Mouse (Mus musculus): ENCODE measurements at regions not wholly inside any gene's neighbourhood (a gene's known extent, or its start where the extent isn't known, plus 50 kb on each side); places are given as distances from the start of the nearest gene placed in this dataset.

- Histone ChIP-seq H3K36me3 (ENCODE audit: insufficient read depth, low read length) (no peaks in the 10 kb centered on the region), H3K4me1 (ENCODE audit: insufficient read depth, low read length) (no peaks in the 10 kb centered on the region), H3K27ac (ENCODE audit: low read depth, low read length) (no peak overlapping the region), H3K9me3 (ENCODE audit: low read length) (no peaks in the 10 kb centered on the region), H3K4me3 (ENCODE audit: low read depth, low read length) (no peak overlapping the region), H3K9ac (replicated peaks; ENCODE audit: low read length, poor library complexity, severe bottlenecking) (no peak overlapping the region), H3K27me3 (ENCODE audit: insufficient read depth, low read length) (no peaks in the 10 kb centered on the region), H3K4me2 (ENCODE audit: low read depth, low read length, poor library complexity, severe bottlenecking) (no peak overlapping the region)
- 77% methylated on average over 14 of the region's 14 CpGs for WGBS
- no peak for DNase-seq (ENCODE audit: low spot score)
- ATAC-seq (ENCODE audit: low FRiP score) = no peak
- no peak for TF ChIP-seq CTCF (IDR thresholded peaks at IDR 0.05)
Observed at GRCm38 (mm10) chr12:36831307-36831997, 276.9 kb upstream of the Meox2 start.

GRCm38 (mm10) chr12:36842957-36843356, 265.4 kb upstream of the Meox2 start:
- H3K4me1 ChIP-seq (ENCODE audit: insufficient read depth, low read length) = no peaks in the 10 kb centered on the region
- H3K4me3 ChIP-seq (ENCODE audit: low read depth, low read length) = no peak overlapping the region
- 93% methylated on average over 1 of the region's 1 CpGs for WGBS
- no peaks in the 10 kb centered on the region for H3K27me3 ChIP-seq (ENCODE audit: insufficient read depth, low read length)
- no peak for TF ChIP-seq CTCF (IDR thresholded peaks at IDR 0.05)
- H3K36me3 ChIP-seq (ENCODE audit: insufficient read depth, low read length) = no peaks in the 10 kb centered on the region
- H3K9me3 ChIP-seq (ENCODE audit: low read length) = no peaks in the 10 kb centered on the region
- ATAC-seq (ENCODE audit: low FRiP score) (no peak), DNase-seq (ENCODE audit: low spot score) (no peak)
- no peak overlapping the region for H3K27ac ChIP-seq (ENCODE audit: low read depth, low read length)
- no peak overlapping the region for H3K4me2 ChIP-seq (ENCODE audit: low read depth, low read length, poor library complexity, severe bottlenecking)
- no peak overlapping the region for H3K9ac ChIP-seq (replicated peaks; ENCODE audit: low read length, poor library complexity, severe bottlenecking)

GRCm38 (mm10) chr12:36845130-36845529, 263.2 kb upstream of the Meox2 start:
- ATAC-seq (ENCODE audit: low FRiP score) (no peak), DNase-seq (ENCODE audit: low spot score) (no peak)
- H3K4me1 ChIP-seq (ENCODE audit: insufficient read depth, low read length) = no peaks in the 10 kb centered on the region
- H3K9ac ChIP-seq (replicated peaks; ENCODE audit: low read length, poor library complexity, severe bottlenecking) = no peak overlapping the region
- no peaks in the 10 kb centered on the region for H3K27me3 ChIP-seq (ENCODE audit: insufficient read depth, low read length)
- no peak for TF ChIP-seq CTCF (IDR thresholded peaks at IDR 0.05)
- H3K4me2 ChIP-seq (ENCODE audit: low read depth, low read length, poor library complexity, severe bottlenecking) = no peak overlapping the region
- H3K27ac ChIP-seq (ENCODE audit: low read depth, low read length) = no peak overlapping the region
- H3K4me3 ChIP-seq (ENCODE audit: low read depth, low read length) = no peak overlapping the region
- no peaks in the 10 kb centered on the region for H3K36me3 ChIP-seq (ENCODE audit: insufficient read depth, low read length)
- no peaks in the 10 kb centered on the region for H3K9me3 ChIP-seq (ENCODE audit: low read length)

- ATAC-seq (ENCODE audit: low FRiP score) = no peak
- H3K9ac ChIP-seq (replicated peaks; ENCODE audit: low read length, poor library complexity, severe bottlenecking) = no peak overlapping the region
- no peak for DNase-seq (ENCODE audit: low spot score)
- H3K4me1 ChIP-seq (ENCODE audit: insufficient read depth, low read length) = no peaks in the 10 kb centered on the region
- no peaks in the 10 kb centered on the region for H3K36me3 ChIP-seq (ENCODE audit: insufficient read depth, low read length)
- TF ChIP-seq CTCF (IDR thresholded peaks at IDR 0.05) = no peak
- H3K27me3 ChIP-seq (ENCODE audit: insufficient read depth, low read length) = no peaks in the 10 kb centered on the region
- H3K4me2 ChIP-seq (ENCODE audit: low read depth, low read length, poor library complexity, severe bottlenecking) = no peak overlapping the region
- WGBS = 93% methylated on average over 2 of the region's 2 CpGs
- H3K9me3 ChIP-seq (ENCODE audit: low read length) = no peaks in the 10 kb centered on the region
- no peak overlapping the region for H3K4me3 ChIP-seq (ENCODE audit: low read depth, low read length)
- no peak overlapping the region for H3K27ac ChIP-seq (ENCODE audit: low read depth, low read length)
Observed at GRCm38 (mm10) chr12:36849086-36849485, 259.3 kb upstream of the Meox2 start.

DNA sequence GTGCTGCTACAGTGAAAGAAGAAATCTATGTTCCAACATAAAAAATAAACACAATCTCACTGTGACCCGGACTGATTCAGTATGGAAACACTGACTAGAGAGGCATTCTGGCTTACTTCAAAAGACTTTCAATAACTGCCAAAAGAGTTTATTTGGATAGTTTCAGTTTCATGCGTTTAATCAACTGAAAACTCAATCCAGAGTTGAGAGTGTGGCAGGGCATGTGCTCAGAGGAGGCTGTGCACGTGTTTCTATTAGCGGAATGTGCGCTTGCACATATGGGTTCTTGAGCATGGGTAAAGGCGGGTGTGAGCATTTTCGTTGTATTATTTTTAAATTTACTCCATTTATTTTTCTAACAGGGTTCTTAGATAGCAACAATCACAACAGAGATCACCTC, 245.2 kb upstream of the Meox2 start:
- TF ChIP-seq CTCF (IDR thresholded peaks at IDR 0.05) = no peak
- H3K27ac ChIP-seq (ENCODE audit: low read depth, low read length) = no peak overlapping the region
- WGBS = 82% methylated on average over 7 of the region's 7 CpGs
- H3K4me2 ChIP-seq (ENCODE audit: low read depth, low read length, poor library complexity, severe bottlenecking) = no peak overlapping the region
- no peaks in the 10 kb centered on the region for H3K27me3 ChIP-seq (ENCODE audit: insufficient read depth, low read length)
- no peak overlapping the region for H3K4me3 ChIP-seq (ENCODE audit: low read depth, low read length)
- no peak for ATAC-seq (ENCODE audit: low FRiP score)
- H3K9ac ChIP-seq (replicated peaks; ENCODE audit: low read length, poor library complexity, severe bottlenecking) = no peak overlapping the region
- H3K9me3 ChIP-seq (ENCODE audit: low read length) = no peaks in the 10 kb centered on the region
- DNase-seq (ENCODE audit: low spot score) = no peak
- no peaks in the 10 kb centered on the region for H3K4me1 ChIP-seq (ENCODE audit: insufficient read depth, low read length)
- no peaks in the 10 kb centered on the region for H3K36me3 ChIP-seq (ENCODE audit: insufficient read depth, low read length)

DNA sequence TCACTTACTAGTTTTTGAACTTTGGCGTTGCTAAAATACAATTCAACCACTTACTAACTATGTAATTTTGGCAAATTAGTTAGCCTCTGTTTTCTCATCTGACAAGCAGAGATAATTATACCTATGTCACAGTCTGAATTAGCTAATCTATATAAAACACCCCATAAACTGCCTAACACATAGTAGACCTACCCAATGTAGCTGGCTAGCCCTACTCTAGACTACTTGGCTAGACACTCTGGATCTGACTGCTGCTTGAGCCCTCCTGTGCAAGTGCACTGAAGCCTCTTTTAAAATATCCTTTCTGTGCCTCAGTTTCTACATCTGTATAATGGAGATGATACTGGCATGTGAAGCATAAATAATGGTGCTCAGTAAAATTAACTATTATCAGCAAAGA, 227.6 kb upstream of the Meox2 start:
- Histone ChIP-seq H3K27me3 (ENCODE audit: insufficient read depth, low read length) (no peaks in the 10 kb centered on the region), H3K4me3 (ENCODE audit: low read depth, low read length) (no peak overlapping the region), H3K4me1 (ENCODE audit: insufficient read depth, low read length) (no peaks in the 10 kb centered on the region), H3K9me3 (ENCODE audit: low read length) (no peaks in the 10 kb centered on the region), H3K9ac (replicated peaks; ENCODE audit: low read length, poor library complexity, severe bottlenecking) (no peak overlapping the region), H3K4me2 (ENCODE audit: low read depth, low read length, poor library complexity, severe bottlenecking) (no peak overlapping the region), H3K36me3 (ENCODE audit: insufficient read depth, low read length) (no peaks in the 10 kb centered on the region), H3K27ac (ENCODE audit: low read depth, low read length) (no peak overlapping the region)
- 88% methylated on average over 1 of the region's 1 CpGs for WGBS
- TF ChIP-seq CTCF (IDR thresholded peaks at IDR 0.05) = no peak
- ATAC-seq (ENCODE audit: low FRiP score) = no peak
- no peak for DNase-seq (ENCODE audit: low spot score)
